Mouse (Mus musculus) lung, adult 10 weeks (tissue): ENCODE data around the gene Hist1h2bq. TPM values are rescaled to one million over a fixed set of nuclear protein-coding genes. Genes with fewer than 3 reads are reported as not detected.

Source experiments
- polyA plus RNA-seq: library from polyadenylated mRNA; stranded (reverse); fragments of 350-450 nt; fragmentation: Illumina TruSeq; extraction: RNeasy Lipid Tissue Mini Kit (QIAGEN cat#74804); gene quantifications from one replicate; pipeline ENCODE4 v1.2.3, GENCODE M21; 2014; ENCODE audit warnings: low read depth, low replicate concordance; ENCODE audit not compliant: insufficient read depth

The Hist1h2bq gene
- 0.42 TPM for polyA plus RNA-seq

DNA sequence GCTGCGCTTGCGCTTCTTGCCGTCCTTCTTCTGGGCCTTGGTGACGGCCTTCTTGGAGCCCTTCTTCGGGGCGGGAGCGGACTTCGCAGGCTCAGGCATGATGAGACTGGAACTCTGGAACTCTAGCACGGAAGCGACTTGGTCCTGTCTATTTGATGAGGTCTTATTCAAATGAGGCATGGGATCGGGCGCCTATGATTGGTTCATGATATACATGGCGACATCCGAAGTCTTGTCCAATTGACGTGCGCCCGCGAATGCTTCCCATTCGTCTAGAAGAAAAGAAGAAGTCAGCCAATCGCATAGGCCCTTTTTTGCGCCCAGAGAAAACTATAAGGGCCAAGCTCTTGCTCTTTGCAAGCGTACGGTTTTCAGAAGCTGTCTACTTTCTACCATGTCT lies at the start of gene Hist1h2bq, which contains the start of gene Hist1h2ao:
Hist1h2bq (minus strand) TSS at position 125 of the 400 bp plus-strand sequence.
Hist1h2ao (plus strand) TSS at position 393 of the 400 bp plus-strand sequence.

DNA sequence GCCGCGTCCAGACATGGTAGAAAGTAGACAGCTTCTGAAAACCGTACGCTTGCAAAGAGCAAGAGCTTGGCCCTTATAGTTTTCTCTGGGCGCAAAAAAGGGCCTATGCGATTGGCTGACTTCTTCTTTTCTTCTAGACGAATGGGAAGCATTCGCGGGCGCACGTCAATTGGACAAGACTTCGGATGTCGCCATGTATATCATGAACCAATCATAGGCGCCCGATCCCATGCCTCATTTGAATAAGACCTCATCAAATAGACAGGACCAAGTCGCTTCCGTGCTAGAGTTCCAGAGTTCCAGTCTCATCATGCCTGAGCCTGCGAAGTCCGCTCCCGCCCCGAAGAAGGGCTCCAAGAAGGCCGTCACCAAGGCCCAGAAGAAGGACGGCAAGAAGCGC lies 23.5 kb upstream of the Hist1h2bq start, which contains the start of the genes Hist1h2ap and Hist1h2br:
Hist1h2ap (minus strand) TSS at position 47 of the 400 bp plus-strand sequence.
Hist1h2br (plus strand) TSS at position 283 of the 400 bp plus-strand sequence.

DNA sequence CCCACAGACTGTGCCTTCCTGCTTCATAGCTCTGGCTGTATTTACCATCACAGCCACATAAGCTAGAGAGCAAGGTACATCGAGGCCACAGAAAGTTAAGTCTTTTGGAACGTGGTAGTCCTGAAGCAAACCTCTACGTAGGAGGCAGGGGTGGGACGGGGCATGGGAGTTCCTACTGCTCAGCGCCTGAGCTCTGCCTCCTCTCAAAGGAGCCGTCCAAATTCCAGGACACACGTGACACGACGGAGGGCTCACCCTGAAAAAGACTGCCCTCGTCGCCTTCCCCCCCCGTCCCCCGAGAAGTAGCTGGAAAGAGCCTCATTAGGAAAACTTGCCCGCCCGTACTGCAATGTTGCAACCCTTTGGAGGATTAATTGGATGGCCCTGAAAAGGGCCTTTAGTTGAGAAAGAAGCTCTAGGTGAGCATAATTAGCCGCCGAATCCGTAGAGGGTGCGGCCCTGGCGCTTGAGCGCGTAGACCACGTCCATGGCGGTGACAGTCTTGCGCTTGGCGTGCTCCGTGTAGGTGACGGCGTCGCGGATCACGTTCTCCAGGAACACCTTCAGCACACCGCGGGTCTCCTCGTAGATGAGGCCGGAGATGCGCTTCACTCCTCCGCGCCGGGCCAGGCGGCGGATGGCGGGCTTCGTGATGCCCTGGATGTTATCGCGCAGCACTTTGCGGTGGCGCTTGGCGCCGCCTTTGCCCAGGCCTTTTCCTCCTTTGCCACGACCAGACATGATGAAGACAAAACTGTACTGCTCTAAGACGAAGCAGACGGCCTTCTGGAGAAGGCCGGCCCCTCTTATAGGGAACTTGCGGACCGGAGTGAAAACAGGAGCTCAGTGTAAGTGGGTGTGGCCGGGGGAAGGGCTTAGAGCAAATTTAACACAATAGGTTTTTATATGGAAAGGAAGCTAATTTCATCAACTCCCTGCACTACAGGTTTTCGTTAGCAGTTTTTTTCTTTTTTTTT lies 21.7 kb upstream of the Hist1h2bq start, which contains the start of gene Hist1h4n:
Hist1h4n (minus strand) TSS at position 779 of the 977 bp plus-strand sequence.

DNA sequence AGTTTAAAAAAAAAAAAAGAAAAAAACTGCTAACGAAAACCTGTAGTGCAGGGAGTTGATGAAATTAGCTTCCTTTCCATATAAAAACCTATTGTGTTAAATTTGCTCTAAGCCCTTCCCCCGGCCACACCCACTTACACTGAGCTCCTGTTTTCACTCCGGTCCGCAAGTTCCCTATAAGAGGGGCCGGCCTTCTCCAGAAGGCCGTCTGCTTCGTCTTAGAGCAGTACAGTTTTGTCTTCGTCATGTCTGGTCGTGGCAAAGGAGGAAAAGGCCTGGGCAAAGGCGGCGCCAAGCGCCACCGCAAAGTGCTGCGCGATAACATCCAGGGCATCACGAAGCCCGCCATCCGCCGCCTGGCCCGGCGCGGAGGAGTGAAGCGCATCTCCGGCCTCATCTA lies 1.5 kb upstream of the Hist1h2bq start, which contains the start of gene Hist1h4m:
Hist1h4m (plus strand) TSS at position 208 of the 400 bp plus-strand sequence.

DNA sequence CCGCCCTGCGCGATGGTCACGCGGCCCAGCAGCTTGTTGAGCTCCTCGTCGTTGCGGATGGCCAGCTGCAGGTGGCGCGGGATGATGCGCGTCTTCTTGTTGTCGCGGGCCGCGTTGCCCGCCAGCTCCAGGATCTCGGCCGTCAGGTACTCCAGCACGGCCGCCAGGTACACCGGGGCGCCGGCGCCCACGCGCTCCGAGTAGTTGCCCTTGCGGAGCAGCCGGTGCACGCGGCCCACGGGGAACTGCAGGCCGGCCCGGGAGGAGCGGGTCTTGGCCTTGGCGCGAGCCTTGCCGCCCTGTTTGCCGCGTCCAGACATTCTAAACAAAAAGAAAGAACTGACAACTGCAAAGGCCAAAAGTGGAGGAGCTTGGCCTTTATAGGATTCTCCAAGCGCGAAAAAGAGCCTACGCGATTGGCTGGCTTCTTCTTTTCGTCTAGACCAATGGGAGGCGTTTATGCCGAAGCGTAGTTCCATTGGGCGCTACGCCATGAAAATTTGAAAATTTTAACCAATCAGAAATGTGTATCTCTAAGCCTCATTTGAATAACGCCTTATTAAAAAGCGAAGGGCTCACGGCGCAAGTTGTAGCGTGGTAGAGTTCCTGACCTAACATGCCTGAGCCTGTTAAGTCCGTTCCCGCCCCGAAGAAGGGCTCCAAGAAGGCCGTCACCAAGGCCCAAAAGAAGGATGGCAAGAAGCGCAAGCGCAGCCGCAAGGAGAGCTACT lies 22.9 kb downstream of the Hist1h2bq start, which contains the start of the genes Hist1h2an and Hist1h2bp:
Hist1h2an (minus strand) TSS at position 320 of the 731 bp plus-strand sequence.
Hist1h2bp (plus strand) TSS at position 563 of the 731 bp plus-strand sequence.

DNA sequence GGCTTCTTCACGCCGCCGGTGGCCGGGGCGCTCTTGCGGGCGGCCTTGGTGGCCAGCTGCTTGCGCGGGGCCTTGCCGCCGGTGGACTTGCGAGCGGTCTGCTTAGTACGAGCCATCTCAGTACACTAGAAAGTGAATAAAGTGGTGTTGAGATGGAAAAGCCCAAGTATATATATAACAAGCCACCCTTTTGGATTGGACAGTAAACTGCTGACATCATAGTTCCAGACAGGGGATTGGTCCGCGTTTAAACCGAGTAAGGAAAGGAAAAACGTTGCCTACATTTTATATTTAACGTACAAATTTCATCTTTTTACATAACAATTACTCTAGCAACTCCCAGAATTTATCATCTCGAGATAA lies 26.8 kb downstream of the Hist1h2bq start, which contains the start of gene Hist1h3i:
Hist1h3i (minus strand) TSS at position 116 of the 363 bp plus-strand sequence.

DNA sequence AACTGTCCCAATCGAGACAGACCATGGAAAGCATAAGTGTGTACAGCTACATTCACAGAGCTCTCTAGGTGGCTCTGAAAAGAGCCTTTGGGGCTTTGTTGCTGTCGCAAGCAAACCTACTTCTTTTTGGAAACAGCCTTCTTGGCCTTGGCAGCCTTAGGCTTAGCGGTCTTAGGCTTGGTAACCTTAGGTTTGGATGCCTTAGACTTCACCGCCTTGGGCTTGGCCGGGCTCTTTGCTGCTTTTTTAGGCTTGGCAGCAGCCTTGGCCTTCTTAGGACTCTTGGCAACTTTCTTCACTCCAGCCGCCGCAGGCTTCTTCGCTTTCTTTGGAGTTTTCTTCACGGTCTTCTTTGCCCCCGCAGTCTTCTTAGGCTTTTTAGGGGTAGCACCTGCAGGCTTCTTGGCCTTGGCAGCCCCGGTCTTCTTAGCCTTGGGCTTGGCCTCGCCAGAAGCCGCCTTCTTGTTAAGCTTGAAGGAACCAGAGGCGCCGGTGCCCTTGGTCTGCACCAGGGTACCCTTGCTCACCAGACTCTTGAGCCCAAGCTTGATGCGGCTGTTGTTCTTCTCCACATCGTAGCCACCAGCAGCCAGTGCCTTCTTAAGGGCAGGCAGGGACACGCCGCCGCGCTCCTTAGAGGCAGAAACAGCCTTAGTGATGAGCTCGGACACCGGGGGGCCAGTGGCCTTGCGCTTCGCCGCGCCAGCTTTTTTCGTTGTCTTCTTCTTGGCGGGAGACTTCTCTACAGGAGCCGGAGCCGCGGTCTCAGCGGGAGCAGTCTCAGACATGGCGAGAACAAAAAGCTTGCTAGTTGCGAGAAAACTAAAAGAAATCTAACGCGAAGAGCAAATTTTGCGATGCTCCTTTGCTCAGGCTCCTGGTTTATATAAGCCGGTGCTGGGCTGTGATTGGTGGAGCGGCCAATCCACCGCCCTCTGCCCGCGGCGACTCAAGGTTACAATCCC lies 29.9 kb downstream of the Hist1h2bq start, which contains the start of gene Hist1h1b:
Hist1h1b (minus strand) TSS at position 859 of the 965 bp plus-strand sequence.

Other genes starting within 250 kb of the Hist1h2bq start
- gene Olfr1364, start 228.4 kb downstream of the Hist1h2bq start, polyA plus RNA-seq = not detected
- not detected for gene Olfr1362, start 196.2 kb downstream of the Hist1h2bq start, polyA plus RNA-seq
- not detected for gene Olfr11, start 167.7 kb downstream of the Hist1h2bq start, polyA plus RNA-seq
- gene Olfr1361, start 146.8 kb downstream of the Hist1h2bq start, polyA plus RNA-seq = not detected
- gene Olfr1360, start 132.8 kb downstream of the Hist1h2bq start, polyA plus RNA-seq = not detected
- gene Olfr1359, start 112.1 kb downstream of the Hist1h2bq start, polyA plus RNA-seq = not detected
- not detected for gene Hist1h2bl, start 94.1 kb downstream of the Hist1h2bq start, polyA plus RNA-seq
- gene Hist1h2ai, start 93.8 kb downstream of the Hist1h2bq start, polyA plus RNA-seq = not detected
- not detected for gene Hist1h3h, start 92.5 kb downstream of the Hist1h2bq start, polyA plus RNA-seq
- gene Hist1h2bm, start 88.2 kb downstream of the Hist1h2bq start, polyA plus RNA-seq = not detected
- not detected for gene Hist1h4j, start 75.1 kb downstream of the Hist1h2bq start, polyA plus RNA-seq
- not detected for gene Hist1h4k, start 59.7 kb downstream of the Hist1h2bq start, polyA plus RNA-seq
- gene Hist1h2ak, start 56.4 kb downstream of the Hist1h2bq start, polyA plus RNA-seq = not detected
- not detected for gene Hist1h2bn, start 56.1 kb downstream of the Hist1h2bq start, polyA plus RNA-seq
- gene Hist1h1b, start 29.6 kb downstream of the Hist1h2bq start, polyA plus RNA-seq = not detected
- not detected for gene Hist1h3i, start 26.8 kb downstream of the Hist1h2bq start, polyA plus RNA-seq
- gene Hist1h2an, start 23.0 kb downstream of the Hist1h2bq start, polyA plus RNA-seq = not detected
- gene Hist1h2bp, start 22.7 kb downstream of the Hist1h2bq start, polyA plus RNA-seq = not detected
- not detected for gene Hist1h2ao, start 268 bp upstream of the Hist1h2bq start, polyA plus RNA-seq
- 1.4 TPM for gene Hist1h4m, start 1.5 kb upstream of the Hist1h2bq start, polyA plus RNA-seq
- 1.0 TPM for gene Hist1h4n, start 22.0 kb upstream of the Hist1h2bq start, polyA plus RNA-seq
- not detected for gene Hist1h2ap, start 23.3 kb upstream of the Hist1h2bq start, polyA plus RNA-seq
- not detected for gene Hist1h2br, start 23.5 kb upstream of the Hist1h2bq start, polyA plus RNA-seq
- gene Zfp184, start 134.9 kb upstream of the Hist1h2bq start, polyA plus RNA-seq = 1.2 TPM
- not detected for gene Pom121l2, start 171.0 kb upstream of the Hist1h2bq start, polyA plus RNA-seq
- not detected for gene Prss16, start 199.5 kb upstream of the Hist1h2bq start, polyA plus RNA-seq
- gene Hist1h2ah, start 225.4 kb upstream of the Hist1h2bq start, polyA plus RNA-seq = not detected
- not detected for gene Hist1h2bk, start 225.7 kb upstream of the Hist1h2bq start, polyA plus RNA-seq
- 3.2 TPM for gene Hist1h4i, start 231.2 kb upstream of the Hist1h2bq start, polyA plus RNA-seq
- not detected for gene Hist1h2ag, start 232.7 kb upstream of the Hist1h2bq start, polyA plus RNA-seq
- gene Hist1h2bj, start 233.0 kb upstream of the Hist1h2bq start, polyA plus RNA-seq = not detected